ENCODE assay signal across 30 mouse cellular contexts in the genomic region with DNA sequence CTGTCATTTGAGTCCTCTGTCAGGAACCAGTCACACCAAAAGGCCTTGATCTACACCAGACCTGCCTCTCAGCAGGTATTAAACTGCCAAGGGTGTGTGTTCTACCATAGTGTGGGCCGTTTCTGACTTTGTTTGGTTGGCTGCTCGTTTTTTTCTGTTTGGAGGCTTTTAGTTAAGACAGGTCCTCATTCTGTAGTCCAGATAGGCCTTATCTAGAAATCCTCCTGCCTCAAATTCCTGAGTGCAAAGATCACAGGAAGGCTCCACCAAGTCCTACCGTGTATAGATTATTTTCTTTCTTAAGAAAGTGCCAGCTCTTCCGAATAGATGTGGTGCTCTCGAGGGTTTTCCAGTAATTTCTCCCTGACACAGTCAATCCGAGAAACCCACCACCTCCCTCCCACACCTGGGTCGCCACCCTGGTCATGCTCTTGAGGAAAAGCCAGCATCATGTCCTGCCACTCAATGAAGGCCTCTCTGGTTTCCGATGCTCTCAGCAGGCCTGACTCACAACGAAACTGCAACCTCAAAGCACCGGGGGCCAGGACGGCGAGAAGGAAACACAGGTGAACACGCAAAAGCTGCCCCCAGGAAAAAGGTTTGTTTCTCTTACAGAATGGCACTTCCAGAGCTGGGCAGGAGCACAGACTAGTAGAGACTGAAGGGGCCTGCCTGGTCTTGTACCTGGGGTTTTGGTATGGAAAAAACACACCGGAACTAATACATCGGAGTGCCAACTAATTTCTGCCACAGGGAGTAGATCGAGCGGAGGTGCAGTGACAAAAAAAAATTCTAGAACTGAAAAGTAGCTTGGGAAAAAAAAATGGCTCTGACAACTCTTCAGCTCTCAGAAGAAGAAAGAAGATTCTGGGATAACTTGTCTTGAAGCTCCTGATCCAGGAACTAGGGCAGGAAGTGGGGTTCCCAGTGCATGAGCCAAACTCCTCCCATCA. TPM values are rescaled to one million over a fixed set of nuclear protein-coding genes. Genes with fewer than 3 reads are reported as not detected.
DNase-seq lines count a peak whose midpoint lies in the region; ATAC-seq lines count a peak whose summit lies in the region.
"Had no signal": no experiment of that assay in that cellular context is flagged by ENCODE, and none has a peak within 500 bp of the region (broad histone marks: within the 10 kb centered on the region; RNA-seq: fewer than 3 reads in every experiment).

No protein-coding gene starts in this region.

- H3K4me2 ChIP-seq in intestine, embryonic 16.5 days (ENCODE audit: low read depth, low read length): no peak overlapping the region
- H3K4me2 ChIP-seq in intestine, embryonic 15.5 days (replicated peaks): no peak overlapping the region
- H3K4me2 ChIP-seq: embryonic facial prominence, embryonic 15.5 days; hindbrain, embryonic 15.5 days; liver, embryonic 15.5 days; neural tube, embryonic 12.5 days; stomach, embryonic 15.5 days had no signal

- H3K27me3 ChIP-seq in intestine, embryonic 16.5 days (replicated peaks; ENCODE audit: control insufficient read depth, insufficient read depth, low read length): no peaks in the 10 kb centered on the region
- no peaks in the 10 kb centered on the region for H3K27me3 ChIP-seq in intestine, embryonic 15.5 days (replicated peaks)
- no peaks in the 10 kb centered on the region for H3K27me3 ChIP-seq in splenic B cell, adult 2 months (ENCODE audit: control insufficient read depth, insufficient read depth, low read length, poor library complexity, severe bottlenecking)
- H3K27me3 ChIP-seq: embryonic facial prominence, embryonic 15.5 days; hindbrain, embryonic 15.5 days; liver, embryonic 15.5 days; neural tube, embryonic 12.5 days; stomach, embryonic 15.5 days had no signal

- DNase-seq in CD4-positive helper T cell, adult 2 months (ENCODE audit: low read depth, low spot score): peak; percentile 84
- DNase-seq in induced T-regulatory cell, adult 2 months (ENCODE audit: low read depth): peak; percentile 94
- DNase-seq in splenic B cell, adult 2 months (ENCODE audit: low read depth, low spot score): peak; percentile 30
- DNase-seq in left cerebral cortex, postnatal 14 days (ENCODE audit: low spot score in 2 of 2): no peak
- DNase-seq in right cerebral cortex, postnatal 4 days: no peak
- DNase-seq: adrenal gland, postnatal 14 days; cerebellum, adult 8-10 months; cerebellum, postnatal 36 days; embryo, embryonic 11 days; gastrocnemius, adult 2 months; kidney, adult 18-20 months; kidney, postnatal 4 days; lung, postnatal 4 days; midbrain, embryonic 14.5 days; thymus, adult 2 months; thymus, postnatal 4 days had no signal

- 70% methylated on average over 17 of the region's 17 CpGs for WGBS in intestine, embryonic 16.5 days
- WGBS in intestine, embryonic 15.5 days: 72% methylated on average over 17 of the region's 17 CpGs

- no peak overlapping the region for H3K9ac ChIP-seq in intestine, embryonic 16.5 days (ENCODE audit: low read depth, low read length)
- no peak overlapping the region for H3K9ac ChIP-seq in intestine, embryonic 15.5 days
- H3K9ac ChIP-seq: embryonic facial prominence, embryonic 15.5 days; hindbrain, embryonic 15.5 days; liver, embryonic 15.5 days; neural tube, embryonic 12.5 days; stomach, embryonic 15.5 days had no signal

- no peaks in the 10 kb centered on the region for H3K36me3 ChIP-seq in intestine, embryonic 16.5 days (ENCODE audit: control insufficient read depth, insufficient read depth, low read length)
- no peaks in the 10 kb centered on the region for H3K36me3 ChIP-seq in intestine, embryonic 15.5 days
- no peaks in the 10 kb centered on the region for H3K36me3 ChIP-seq in splenic B cell, adult 2 months (ENCODE audit: control insufficient read depth, insufficient read depth, low read length, poor library complexity, severe bottlenecking)
- H3K36me3 ChIP-seq: embryonic facial prominence, embryonic 15.5 days; hindbrain, embryonic 15.5 days; liver, embryonic 15.5 days; neural tube, embryonic 12.5 days; stomach, embryonic 15.5 days had no signal

- no peaks in the 10 kb centered on the region for H3K9me3 ChIP-seq in intestine, embryonic 16.5 days (ENCODE audit: control insufficient read depth, low read length)
- no peaks in the 10 kb centered on the region for H3K9me3 ChIP-seq in intestine, embryonic 15.5 days
- H3K9me3 ChIP-seq: embryonic facial prominence, embryonic 15.5 days; hindbrain, embryonic 15.5 days; liver, embryonic 15.5 days; neural tube, embryonic 12.5 days; stomach, embryonic 15.5 days had no signal

- H3K4me3 ChIP-seq in intestine, embryonic 16.5 days (ENCODE audit: low read length): no peak overlapping the region
- no peak overlapping the region for H3K4me3 ChIP-seq in intestine, embryonic 15.5 days (replicated peaks)
- H3K4me3 ChIP-seq: embryonic facial prominence, embryonic 15.5 days; gastrocnemius, adult 2 months; hindbrain, embryonic 15.5 days; left cerebral cortex, adult 2 months; liver, embryonic 15.5 days; neural tube, embryonic 12.5 days; stomach, embryonic 15.5 days had no signal

- intact Hi-C loops in left cerebral cortex, postnatal 14 days (cut with DNase I): no loop called here

- ATAC-seq in intestine, embryonic 16.5 days: peak; percentile 48; the same call in 1 of the 2 replicates
- no peak for ATAC-seq in intestine, embryonic 15.5 days
- ATAC-seq: forebrain, embryonic 14.5 days had no signal

- no peak overlapping the region for H3K27ac ChIP-seq in intestine, embryonic 16.5 days (ENCODE audit: low read length)
- H3K27ac ChIP-seq in intestine, embryonic 15.5 days: no peak overlapping the region
- H3K27ac ChIP-seq: embryonic facial prominence, embryonic 15.5 days; gastrocnemius, adult 2 months; hindbrain, embryonic 15.5 days; left cerebral cortex, adult 2 months; liver, embryonic 15.5 days; neural tube, embryonic 12.5 days; stomach, embryonic 15.5 days had no signal

- no peaks in the 10 kb centered on the region for H3K4me1 ChIP-seq in intestine, embryonic 16.5 days (ENCODE audit: control insufficient read depth, insufficient read depth, low read length)
- H3K4me1 ChIP-seq in intestine, embryonic 15.5 days (replicated peaks): 0 out of 2 replicates have a peak, but pooled peaks cover 3% of the 10 kb centered on the region
- H3K4me1 ChIP-seq: embryonic facial prominence, embryonic 15.5 days; hindbrain, embryonic 15.5 days; liver, embryonic 15.5 days; neural tube, embryonic 12.5 days; stomach, embryonic 15.5 days had no signal

RNA-seq across cellular contexts. Expression of gene Il10, which starts 9.2 kb away (rescaled TPM):
- not detected in 2 replicates for polyA plus RNA-seq in intestine, embryonic 16.5 days (2015; fragmentation: Nextera tagmentation; extraction: Ambion mirVana)
- not detected in 2 replicates for polyA plus RNA-seq in intestine, embryonic 15.5 days (2015; fragmentation: Nextera tagmentation; extraction: Ambion mirVana)
- total RNA-seq in left cerebral cortex, postnatal 14 days (2021): not detected
- total RNA-seq: adrenal gland, postnatal 14 days; gastrocnemius, adult 2 months; gastrocnemius, postnatal 4 days; left cerebral cortex, adult 2 months had no signal
- polyA plus RNA-seq: embryonic facial prominence, embryonic 15.5 days; forebrain, embryonic 14.5 days; frontal cortex, adult 2 months; hindbrain, embryonic 15.5 days; kidney, embryonic 16.5 days; limb, embryonic 11.5 days; liver, embryonic 15.5 days; lung, embryonic 16.5 days; midbrain, embryonic 14.5 days; neural tube, embryonic 12.5 days; stomach, embryonic 15.5 days had no signal

Comparison
In these comparisons a context has a peak if more than half of its experiments do, and no peak if none do; other contexts are left out.
1. DNase-seq: peak in CD4-positive helper T cell, adult 2 months (single experiment), induced T-regulatory cell, adult 2 months (single experiment) and splenic B cell, adult 2 months (single experiment); none in left cerebral cortex, postnatal 14 days (0 of 2) and right cerebral cortex, postnatal 4 days (single experiment).